Mouse (Mus musculus): Measurements from ENCODE around the gene Anln.

Anln gene

DNA sequence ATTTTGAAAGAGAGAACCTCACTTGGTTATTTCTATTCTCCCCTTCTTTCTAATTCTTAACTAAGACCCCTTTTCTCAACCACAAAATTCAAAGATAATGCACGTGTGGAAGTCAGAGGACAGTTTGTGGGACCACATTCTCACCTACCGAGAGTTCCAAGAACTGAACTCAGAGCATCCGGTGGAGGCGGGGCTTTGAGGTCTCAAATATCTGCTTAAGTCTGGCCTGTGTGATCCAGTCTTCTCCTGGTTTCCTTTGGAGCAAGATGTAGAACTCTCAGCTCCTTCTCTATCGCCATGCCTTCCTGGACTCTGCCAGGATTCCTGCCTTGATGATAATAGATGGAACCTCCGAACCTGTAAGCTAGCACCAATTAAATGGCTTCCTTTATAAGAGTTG is 13.0 kb upstream of the Anln start:
- no peak for DNase-seq

DNA sequence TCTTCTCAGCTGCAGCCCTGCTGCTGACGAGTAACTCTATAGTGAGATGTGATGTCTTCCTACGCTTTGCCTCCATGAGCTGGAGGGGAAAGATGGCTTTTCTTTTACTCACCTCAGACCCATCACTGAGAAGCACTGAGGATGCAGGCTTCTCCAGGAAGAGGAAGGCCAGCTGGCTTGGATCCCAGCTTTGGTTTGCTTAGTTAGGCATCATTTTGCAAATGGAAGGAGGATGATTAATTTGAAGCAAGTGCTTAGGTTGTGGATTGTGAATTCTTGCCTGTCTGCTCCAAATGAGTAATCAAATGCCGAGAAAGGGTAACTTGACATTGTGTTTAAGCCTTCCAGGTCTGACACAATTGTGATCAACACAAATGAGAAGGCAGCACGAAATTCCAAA is 10.0 kb upstream of the Anln start:
- peak; percentile 49 to 64 for DNase-seq

DNA sequence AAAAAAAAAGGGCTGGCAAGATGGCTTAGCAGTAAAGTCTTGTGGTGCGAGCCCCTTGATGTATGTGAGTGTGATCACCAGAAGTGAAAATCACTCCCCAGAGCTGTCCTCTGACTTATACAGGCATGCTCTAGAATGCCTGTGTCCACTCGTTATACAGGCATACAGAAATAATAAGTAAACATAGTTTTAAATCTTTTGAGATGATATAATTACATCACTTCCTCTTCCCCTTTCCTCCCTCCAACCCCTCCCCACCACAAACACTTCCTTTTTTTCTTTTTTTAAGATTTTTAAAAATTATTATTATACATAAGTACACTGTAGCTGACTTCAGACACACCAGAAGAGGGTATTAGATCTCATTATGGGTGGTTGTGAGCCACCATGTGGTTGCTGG is 5.7 kb upstream of the Anln start:
- no peak for DNase-seq

DNA sequence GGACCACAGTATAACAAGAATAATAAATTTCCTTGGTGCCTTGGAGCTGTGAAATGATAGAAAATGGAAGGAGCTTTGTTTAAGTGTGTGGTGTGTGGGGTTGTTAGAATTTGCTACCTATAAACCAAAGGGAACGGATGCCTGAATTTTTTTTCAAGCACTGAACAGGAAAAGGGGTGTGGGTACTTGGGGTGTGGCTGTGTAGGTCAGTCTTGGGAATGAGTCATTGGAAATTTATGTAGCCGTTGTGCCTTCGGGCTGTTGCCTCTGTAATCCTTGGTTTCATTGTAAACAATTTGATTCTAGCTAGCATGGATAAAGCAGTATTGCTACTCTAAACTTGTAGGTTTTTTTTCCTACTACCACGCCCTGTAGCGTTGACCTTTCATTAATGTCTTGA is 1.4 kb upstream of the Anln start:
- DNase-seq, result no peak

DNA sequence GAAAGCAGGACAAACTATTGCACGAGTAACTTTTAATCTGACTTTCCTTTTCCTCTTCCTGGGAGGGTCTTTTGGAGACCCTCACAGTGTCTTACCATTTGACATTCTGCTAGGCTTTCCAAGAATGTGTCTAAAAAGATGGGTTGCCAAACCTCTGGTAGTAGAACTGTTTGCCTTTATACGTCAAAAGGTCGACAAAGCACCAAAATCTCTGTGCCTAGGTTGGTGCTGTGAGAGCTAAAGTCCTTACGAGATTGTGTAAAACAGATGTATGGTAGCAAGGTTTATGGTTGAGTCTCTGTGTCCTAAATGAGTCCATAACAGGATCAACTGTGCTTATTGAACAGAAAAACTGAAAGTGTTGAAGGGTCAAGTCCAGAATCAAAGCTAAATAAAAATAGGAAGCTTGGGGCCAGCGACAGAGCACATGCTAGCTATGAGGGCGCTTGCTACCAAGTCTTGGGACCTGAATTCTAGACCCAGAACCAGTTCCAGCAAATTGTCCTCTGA is 803 bp upstream of the Anln start:
- DNase-seq, result no peak

DNA sequence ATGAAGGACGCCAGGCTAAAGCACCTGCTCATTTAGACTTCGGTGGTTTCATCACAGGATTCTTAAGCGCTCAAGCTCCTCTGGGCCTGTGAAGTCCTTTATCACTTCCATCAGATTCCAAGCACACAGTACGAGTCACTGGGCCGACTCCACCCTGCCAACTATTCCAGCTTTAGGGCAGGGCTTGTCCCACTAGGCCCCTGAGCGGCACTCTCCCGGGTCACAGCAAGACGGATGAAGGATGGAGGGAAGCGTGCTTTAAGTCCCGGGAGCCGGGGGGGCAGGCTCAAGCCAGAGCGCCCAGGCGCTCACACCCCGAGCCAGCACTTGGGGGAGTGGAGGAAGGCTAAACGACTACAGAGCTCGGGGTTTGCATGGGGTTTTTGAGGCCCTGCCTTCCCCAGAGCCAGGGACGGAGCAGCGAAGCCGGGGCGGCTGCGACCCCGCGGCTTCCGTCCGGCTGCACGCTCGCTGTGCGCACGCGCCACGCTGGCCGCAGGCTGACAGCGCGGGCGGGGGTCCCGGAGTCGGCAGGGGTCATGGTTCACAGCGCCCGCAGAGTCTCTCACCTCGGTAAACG is 497 bp downstream of the Anln start:
- DNase-seq, result no peak

DNA sequence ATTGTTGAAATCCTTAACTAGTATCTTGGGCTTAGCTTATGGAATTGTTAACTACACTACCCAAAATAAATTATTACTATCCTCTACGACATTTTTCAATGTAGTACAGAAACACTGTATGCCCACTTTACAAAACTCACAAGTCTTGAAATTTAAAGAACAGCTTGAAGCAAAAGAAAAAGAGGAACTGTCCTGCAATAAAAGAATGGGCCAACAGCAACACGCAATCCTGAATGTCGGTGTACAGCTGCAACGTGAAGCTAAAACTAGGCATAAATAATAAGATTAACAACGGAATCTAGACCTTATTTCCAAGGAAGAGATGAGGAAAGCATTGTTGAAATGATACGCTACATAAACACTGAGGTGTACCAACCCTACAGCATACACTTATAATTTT is 1.1 kb downstream of the Anln start:
- no peak for DNase-seq

DNA sequence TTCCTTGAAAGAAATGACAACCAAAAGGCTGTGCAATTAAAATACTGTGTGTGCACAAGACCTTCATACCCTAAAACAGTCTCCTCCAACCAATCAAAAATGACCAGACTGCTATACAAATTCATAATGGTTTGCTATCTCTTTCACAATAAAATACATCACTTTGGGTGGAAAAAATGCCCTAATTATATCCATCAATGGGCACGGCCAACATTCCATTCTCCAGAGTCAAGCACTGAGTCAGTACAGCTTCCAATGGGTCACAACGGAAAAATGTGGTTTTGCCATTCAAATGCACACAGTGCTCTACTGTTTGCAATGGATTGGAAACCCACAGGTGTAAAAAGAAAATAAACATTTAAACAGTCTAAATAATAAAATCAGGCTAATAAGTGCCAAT is 3.1 kb downstream of the Anln start:
- DNase-seq, result no peak

DNA sequence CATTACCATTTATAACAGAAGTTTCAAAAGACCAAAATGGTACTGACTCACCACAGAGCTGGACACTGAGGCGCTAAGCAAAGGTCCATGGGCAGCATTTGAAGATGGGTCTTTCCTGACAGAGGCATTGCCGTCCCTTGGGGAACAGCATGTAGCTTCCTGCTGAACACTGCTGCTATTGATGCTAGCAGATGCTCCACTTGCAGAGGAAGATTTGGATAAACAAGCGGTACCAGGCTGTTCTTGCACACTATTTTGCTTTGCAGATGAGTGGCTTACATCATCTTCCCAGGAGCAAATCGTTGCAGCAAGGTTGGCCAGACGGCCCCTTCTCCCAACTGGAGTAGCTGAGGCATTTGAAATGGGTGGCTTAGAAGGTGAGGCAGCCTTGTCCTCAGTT is 12.9 kb downstream of the Anln start:
- no peak for DNase-seq

DNA sequence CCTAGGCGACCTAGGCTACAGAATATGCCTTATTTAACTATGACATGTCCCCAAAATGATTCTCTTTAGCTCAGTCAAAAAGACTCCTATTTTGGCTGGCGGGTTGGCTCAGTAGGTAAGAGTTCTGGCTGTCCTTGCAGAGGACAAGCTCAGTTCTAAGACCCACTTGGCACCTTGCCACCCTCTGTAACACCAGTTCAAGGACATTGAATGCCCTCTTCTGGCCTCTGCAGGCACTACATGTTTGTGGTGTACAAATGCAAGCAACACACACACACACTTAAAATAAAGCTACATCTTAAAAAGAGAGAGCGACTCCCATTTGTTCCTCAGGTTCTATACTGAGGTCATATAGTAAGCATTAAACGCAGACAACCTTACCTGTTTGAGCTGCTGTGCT is 16.2 kb downstream of the Anln start:
- DNase-seq, result peak; percentile 50 to 51

DNA sequence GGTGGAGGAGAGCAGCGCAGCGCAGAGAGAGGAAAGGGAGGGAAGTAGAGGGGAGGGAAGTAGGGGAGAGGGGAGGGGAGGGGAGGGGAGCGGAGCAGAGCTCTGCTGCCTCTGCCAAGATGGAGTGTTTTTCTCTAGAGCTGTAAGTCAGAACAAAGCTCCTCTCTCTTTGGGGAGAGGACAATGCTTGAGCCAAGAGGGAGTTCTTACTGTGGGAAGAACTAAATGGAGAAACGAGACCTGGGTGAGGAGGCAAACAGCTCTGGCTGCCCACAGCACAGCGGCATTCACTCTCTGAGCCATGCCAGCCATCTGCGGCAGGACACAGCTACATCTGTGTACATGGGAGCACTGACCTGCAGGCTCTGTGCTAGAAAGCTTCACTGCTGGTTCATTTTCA is 21.0 kb downstream of the Anln start:
- no peak for DNase-seq

DNA sequence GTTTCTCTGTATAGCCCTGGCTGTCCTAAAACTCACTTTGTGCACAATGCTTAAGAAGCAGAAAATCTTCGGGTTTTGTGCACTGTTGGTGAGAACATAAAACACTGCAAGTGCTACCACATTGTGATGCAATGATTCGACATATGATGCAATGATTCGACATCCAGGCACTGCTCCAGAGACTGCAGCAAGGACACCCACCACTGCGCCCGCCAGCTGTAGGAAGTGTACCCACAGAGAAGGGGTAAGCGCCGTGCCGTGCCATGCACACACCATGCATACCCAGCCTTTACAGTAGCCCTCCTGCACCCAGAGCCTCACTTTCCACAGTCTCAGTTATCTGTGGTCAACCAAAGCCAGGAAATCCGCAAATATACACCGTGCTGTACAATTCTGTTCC is 22.4 kb downstream of the Anln start:
- no peak for DNase-seq

DNA sequence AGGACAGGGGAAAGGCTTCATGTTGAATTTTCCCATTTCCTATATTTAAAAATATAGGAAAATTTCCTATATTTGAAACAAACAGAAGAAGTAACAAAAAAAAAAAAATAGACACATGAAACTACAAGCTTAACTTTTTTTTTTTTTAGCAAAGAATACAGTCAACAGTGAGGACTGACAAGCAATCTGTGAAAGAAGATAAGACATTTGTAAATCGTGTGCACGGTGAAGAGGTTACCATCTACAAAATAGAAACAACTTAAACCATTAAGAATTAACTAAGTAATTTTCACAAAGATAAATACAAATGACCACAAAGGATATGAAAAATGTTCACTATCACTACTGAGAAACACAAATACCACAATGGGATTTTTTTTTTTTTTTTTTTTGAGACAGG is 22.8 kb downstream of the Anln start:
- no peak for DNase-seq

DNA sequence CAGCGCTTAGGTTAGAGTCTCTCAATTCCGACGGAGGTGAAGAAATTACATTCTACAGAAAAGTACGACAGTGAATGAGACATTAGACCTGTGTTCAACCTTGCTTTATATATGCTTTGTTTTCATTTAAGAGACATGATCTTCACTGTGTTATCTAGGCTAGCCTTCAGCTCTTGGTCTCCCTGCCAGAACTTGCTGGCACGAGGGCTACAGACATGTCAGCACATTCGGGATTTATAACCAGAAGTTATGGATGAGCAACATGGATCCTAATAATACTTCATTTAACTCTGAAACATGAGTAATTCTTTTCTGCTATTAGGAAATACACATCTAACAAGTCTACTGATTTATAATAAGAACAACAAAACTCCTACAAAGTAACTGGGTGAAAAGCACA is 28.1 kb downstream of the Anln start:
- DNase-seq, result no peak

DNA sequence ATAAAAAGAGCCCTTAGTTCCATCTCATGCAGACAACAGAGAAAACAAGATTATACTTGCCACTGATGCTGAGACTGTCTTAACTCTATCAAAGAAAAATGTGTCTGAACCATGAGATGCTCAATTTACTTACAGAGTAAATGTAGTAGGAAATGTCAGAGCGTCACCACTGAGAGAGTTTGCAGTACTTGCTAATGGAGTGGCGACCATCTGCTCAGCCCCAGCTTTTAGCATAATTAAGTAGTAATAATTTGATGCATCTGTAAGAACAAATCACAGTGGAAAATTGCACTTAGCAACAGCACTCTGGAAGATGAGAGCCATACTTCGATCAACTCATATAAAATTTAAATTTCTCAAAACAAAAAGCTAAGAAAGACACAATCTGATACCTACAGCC is 33.1 kb downstream of the Anln start:
- DNase-seq, result no peak

DNA sequence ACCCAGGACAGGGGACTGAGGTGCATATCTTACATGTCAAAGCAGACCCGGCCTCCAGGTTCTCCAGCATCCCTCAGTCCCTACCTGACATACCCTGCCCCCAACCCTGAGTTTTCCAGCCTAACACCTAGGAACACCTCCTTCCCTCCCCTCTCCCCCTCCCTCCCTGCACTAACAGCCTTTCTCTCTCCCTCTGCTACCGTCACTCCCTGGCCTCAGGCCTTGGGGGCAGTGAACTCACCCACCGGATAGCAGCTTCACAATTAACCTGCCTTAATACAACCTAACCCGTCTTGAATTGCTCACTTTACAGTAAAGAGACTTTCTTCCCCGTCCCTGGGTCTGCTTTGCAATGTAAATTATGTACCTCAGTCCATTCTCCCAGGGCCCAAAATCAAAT is 35.1 kb downstream of the Anln start:
- no peak for DNase-seq

DNA sequence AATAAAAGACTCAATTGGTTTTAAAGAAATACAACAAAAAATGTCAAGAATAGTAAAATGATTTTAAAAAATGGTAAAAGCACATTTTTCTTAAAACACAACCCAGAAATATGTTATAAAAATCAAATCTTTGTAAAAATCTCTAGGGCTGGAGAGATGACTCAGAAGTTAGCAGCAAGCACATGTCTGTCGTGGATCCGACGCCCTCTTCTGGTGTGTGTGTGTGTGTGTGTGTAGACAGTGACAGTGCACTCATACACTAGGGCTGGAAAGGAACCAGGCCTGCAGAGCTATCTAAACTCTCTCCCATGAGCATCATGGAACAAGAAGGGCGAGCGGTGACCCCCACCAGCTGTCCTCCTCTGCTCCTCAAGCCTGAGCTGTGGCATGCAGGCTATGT is 35.5 kb downstream of the Anln start:
- no peak for DNase-seq

DNA sequence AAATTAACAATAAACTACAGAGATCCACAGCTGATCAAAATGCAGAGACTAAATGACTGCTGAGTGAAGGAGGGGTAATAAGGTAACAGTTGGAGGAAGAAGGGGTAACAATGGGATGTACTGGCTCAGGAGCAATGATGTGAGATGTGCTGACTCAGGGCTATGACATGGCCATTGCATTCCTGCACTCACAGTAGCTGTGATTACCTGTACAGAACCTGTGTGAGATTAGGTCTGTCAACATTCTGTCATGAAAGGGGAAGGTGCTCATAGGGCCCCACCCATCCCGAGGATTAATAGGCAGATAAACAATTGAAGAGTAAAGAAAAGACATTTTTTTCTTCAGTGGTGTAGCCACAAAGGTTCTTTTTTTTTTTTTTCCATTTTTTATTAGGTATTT is 48.7 kb downstream of the Anln start:
- no peak for DNase-seq

DNA sequence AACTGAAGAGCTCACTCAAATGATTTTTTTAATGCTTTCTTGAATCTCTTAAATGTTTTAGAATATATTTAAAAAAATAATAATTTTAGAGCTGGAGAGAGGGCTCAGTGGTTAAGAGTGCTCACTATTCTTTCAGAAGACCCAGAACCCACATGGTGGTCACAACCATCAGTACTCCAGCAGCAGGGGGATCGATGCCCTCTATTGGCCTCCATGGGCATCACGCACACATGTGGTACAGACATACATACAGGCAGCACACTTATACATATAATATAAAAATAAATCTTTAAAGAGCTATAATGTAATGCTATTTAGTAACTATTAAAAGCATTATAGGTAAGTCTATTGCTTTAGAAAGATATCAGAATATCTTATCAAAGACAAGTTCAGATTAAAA is 51.8 kb downstream of the Anln start:
- DNase-seq, result no peak

DNA sequence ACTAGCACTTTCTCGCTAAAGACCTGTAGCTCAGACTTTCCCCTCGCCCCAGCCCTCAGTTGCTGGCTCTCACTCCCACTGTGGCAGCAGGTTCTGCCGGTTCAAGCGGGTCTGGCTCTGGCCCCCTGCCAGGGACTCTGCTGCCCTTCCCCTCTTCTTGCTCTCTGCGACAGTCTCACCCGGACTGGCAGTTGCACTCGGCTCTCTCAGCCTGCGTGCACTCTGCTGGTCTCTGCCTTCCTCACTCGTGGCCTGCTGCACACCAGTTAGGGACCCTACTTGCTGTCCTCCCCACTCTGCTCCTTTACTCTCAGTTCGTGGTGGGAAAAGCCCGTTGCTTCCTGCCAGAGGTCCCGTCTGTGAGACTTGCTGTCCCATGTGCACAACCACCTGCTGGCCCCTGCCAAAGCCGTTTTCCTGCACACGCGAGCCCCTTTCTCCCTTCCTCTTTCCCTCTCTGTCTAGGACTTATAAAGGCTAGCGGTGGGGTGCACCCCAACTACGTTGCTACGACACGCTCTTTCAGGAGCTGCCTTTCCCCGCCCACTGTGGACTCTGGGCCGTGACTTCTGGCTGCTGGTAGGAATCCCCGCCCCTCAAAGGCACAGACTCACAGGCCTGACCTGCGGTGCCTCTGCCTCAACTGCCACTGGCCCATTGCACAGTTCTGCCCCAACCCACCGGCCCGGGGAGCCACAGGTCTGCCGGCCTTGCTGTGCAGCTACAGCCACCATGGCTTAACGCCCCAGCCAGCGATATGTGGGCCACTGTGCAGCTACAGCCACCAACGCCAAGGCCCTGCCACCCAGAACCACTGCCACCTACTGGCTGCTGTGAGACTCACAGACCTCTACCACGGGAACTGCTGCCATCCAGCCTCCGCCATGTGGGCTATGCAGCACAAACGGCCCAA is 61.3 kb downstream of the Anln start:
- DNase-seq, result peak; percentile 94 to 95

DNA sequence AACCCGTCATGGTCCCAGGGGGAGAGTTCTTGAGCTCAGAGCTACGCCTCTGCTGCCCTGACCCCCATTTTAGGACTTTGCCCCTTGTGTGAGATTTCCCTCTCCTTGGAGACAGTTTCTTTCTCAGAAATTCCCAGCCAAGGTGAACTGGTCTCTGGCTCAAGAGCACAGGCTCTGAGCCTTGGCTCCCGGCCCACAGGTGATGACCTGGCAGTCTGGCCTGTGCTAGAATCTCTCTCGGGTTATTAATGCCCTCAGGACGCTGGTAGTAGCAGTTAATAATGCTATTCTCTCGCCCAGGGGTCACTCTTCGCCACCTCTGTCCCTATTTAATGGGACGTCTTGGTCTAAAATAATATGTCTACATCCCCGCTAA is 61.9 kb downstream of the Anln start:
- peak; percentile 57 to 63 for DNase-seq

DNA sequence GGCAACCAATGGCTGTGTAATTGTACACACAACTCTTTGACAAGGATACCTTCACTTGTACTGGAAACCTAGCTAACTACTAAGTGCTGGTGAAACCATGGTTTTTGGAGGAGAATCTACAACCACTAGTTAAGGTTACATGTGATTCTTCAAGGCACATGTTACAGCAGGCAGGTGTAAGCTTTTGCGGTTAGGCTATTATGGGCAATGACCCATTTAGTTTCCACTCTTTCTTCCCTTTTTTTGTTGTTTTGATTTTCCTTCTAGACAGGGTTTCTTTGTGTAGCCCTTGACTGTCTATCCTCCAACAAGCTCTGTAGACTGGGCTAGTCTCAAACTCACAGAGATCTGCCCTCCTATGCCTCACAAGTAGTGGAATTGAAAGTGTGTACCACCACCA is 64.4 kb downstream of the Anln start:
- no peak for DNase-seq

DNA sequence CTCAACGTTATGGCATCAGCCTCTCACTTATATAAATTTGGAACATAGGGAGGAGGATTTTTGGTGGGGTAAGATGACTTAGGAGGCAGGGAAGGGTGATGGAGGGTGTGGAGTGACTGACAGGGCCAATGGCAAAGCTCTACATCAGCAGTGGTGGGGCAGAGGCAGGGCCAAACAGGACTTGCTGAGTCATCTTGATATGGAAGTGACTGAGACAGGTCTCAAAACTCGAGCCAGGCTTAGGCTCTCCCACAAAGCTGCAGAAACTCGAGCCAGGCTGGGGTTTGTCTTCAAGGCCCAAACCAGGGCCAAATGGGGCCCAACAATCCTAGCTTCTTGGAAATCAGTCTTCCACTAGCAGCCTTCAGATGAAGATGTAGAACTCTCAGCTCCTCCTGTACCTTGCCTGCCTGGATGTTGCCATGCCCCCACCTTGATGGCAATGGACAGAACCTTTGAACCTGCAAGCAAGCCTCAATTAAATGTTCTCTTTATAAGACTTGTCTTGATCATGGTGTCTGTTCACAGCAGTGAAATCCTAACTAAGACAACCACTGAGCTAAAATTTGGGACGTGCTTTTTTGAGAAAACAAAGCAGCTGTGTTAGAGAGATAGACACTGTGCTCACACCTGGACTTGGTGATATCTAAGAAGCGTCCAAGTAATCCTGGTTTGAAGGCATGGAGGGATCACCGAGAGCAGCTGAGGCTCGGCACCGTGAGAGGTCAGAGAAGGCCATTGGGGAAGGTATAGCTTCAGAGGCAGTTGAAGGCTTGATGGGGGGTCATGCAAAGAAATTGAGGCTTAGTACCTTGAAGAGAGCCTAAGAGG is 66.4 kb downstream of the Anln start:
- no peak for DNase-seq

DNA sequence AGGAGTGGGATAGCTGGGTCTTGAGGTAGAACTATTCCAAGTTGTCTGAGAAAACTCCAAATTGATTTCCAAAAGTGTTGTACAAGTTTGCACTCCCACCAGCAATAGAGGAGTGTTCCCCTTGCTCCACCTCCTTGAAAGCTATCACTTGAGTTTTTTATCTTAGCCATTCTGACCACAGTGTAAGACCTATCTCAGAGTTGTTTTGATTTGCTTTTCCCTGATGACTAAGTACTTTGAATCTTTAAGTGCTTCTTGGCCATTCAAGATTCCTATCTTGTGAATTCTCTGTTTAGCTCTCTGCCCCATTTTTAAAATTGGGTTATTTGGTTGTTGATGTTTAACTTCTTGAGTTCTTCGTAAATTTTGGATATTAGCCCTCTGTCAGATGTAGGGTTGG is 69.9 kb downstream of the Anln start:
- DNase-seq, result no peak

Data from cerebellum, postnatal 10 days (tissue).